Mouse (Mus musculus) left cerebral cortex, postnatal 25 days (tissue): Measurements from ENCODE around the gene Acsm2. TPM values are rescaled to one million over a fixed set of nuclear protein-coding genes. Genes with fewer than 3 reads are reported as not detected.
A peak's percentile ranks its signal among the peaks of the same experiment; 100 is the strongest.

ENCODE experiments used
- DNase-seq, 2 experiments: peaks; one replicate each; pipeline ENCODE4 v3.0.0; 2022; ENCODE audit warnings: low spot score in 2 of 2, mixed read lengths in 1 of 2
- intact Hi-C: fragments of 180-260 bp; cut with DNase I; formaldehyde crosslinking; loops from one replicate; pipeline ENCODE4 v1.15.1; 2025
- total RNA-seq, 2 experiments: library from RNA; stranded (reverse); gene quantifications; 2 replicates each; pipeline ENCODE4 v1.2.3; 2021

Acsm2 gene
- not detected for total RNA-seq

DNA sequence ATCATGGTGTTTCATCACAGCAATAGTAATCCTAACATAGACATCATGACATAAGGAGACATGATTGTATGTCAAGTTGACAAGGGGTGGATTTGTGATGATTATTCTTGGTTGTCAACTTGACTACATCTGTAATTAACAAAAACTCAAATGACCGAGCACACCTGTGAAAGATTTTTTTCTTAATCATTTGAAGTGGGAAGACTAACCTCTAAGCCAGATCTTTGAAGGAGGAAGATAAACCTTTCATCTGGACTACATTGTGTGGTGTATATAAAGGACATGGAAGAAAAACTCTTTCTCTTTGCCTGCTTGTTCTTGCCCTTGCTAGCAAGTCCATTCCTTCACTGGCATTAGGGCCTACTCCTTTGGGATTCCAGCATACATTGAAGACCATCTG is at the start of gene Acsm2:
Gene Acsm2 (plus strand): TSS at position 301 of the 400 bp plus-strand sequence.
- intact Hi-C loops: no loop called here

DNA sequence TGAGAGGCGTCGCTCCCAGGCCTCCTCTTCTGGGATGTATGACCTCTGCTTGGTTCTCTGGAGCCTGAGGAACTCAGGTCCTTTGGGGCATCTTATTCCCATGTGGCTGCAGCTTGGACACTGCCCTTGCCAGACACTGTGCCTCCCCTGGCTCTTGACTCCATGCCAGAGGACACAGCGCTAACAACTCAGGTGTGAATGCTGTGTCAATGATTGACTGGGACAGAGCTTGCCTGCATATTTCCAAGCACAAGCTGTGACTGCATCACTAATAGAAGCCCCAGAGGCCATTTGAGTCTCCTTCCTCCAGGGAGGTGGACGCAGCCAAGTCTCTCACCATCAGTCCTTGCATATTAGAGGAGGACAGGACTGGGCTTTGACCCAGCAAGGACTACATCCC is 43.0 kb upstream of the Acsm2 start:
- intact Hi-C loops: loop anchor here (5.0 to 10.0 kb wide), 2 partner anchors 69 to 746 kb away; no protein-coding TSS in a partner anchor
- no peak for DNase-seq

More for the DNA sequence above, at the start of gene Acsm2:
- no peak for DNase-seq

DNA sequence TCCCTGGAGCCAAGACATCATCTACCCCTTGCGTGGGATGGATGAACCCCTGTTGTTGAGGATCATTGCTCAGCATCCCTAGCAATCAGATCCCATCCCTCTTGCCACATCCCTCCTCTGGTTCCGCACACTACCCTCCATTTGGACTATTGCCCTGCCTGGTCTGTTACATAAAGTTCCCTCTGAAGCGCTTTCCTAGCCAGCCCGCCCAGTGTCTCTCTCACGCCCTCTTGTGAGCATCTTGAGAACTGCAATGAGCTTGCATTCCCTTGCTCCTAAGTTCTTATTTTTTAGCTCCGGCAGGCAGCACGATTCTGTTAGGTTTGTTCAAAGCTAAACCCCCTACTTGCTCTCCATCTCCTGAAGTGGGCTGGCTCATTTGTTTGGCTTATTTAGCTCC is 41.1 kb upstream of the Acsm2 start:
- intact Hi-C loops: loop anchor here (5.0 to 10.0 kb wide), 2 partner anchors 71 to 748 kb away; no protein-coding TSS in a partner anchor
- DNase-seq: peak; percentile 37 to 61

DNA sequence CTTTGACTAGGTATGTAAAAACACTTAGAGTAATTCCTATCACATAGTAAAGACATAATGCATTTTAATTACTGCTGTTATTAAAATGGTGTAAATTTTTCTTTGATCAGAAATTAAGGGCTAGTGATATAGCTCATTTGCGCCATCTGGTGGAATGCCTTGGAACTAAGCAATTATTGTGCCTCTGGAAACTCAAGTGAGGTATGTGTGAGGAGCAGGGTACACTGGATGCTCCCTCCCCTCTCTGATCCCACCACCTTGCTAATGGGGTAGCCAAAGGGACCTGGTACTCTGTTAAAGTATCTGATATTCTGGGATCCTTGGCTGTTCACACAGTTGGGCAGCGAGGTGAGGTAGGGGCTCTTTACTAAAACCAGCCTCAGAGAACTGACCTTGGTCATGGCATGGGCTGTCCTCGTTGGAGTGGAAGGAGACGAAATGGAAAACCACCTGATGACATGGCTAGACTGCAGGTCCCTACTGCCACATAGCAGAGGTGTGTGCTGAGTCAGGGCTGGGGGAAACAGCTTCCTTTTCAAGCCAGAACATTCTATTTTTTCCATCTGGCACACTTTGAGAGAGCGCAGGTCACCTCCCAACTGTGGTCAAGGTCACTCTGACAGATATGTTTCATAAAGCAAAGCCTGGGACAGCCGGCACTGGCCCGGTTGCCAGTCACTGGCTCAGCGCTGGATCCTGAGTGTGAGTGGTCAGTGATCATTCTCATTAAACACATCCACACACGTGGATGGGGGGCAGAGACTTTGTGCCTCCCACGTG is 38.5 kb upstream of the Acsm2 start:
- DNase-seq: peak; percentile 28 to 53
- intact Hi-C loops: loop anchor here (1.0 to 10.0 kb wide), 6 partner anchors 63 to 812 kb away; partner anchors contain the start of gene Abca15

DNA sequence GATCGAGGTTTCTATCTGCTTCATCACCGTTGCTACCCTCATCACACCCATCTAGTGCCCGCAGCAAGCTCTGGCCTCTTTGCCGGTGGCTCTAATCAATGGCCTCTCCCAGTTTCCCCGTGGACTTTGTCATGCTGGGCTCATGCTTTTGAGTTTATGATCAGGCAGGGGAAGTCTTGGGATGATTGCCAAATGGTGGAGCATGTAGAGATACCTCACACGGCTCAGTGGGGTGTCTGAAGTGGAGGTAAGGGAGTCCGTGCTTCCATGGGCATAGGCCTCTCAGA is 37.9 kb upstream of the Acsm2 start:
- no peak for DNase-seq
- intact Hi-C loops: loop anchor here (5.0 to 10.0 kb wide), 5 partner anchors 64 to 811 kb away; partner anchors contain the start of gene Abca15

DNA sequence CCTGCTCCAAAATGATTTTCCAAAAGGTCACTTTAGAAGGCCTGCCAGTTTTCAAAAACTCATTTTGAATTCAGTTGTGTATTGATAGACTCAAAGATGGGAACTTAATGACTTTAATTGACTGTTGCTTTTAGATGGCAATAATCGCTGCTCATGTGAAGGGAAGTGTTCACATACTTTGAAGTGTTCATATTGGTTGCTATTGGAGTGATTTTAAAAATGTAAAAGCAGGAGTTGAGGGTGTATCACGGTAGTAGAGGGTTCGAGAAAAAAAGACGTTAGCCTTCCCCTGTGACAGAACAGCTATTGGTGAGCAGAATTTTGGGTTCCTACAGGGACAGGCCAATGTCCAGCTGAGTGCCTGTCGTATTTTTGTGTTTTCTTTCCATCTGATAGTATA is 35.0 kb upstream of the Acsm2 start, which contains the start of gene Acsm5:
Gene Acsm5 (plus strand): TSS at position 301 of the 400 bp plus-strand sequence.
- intact Hi-C loops: loop anchor here (5.0 to 10.0 kb wide), 5 partner anchors 67 to 808 kb away; partner anchors contain the start of gene Abca15
- no peak for DNase-seq

DNA sequence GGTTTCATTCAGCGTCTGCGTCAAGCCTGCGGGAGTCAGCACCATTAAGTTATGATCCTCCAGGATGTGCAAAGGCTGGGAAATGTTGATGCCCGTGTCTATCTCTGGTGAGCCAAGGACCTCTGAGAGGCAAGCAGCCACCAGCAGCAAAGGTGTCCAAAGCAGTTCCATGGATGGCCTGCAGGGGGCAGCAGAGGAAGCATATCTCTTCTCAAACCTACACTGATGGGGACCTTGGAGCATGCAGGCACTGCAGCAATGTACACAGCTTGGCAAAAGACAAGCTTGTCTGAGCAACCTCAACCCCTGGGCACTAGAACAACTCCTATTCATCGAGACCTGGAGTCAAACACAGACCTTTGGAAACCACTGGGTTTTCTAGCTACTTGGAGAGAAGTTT is 34.5 kb upstream of the Acsm2 start:
- intact Hi-C loops: loop anchor here (5.0 to 10.0 kb wide), 5 partner anchors 67 to 808 kb away; partner anchors contain the start of gene Abca15
- peak; percentile 80 to 87 for DNase-seq

DNA sequence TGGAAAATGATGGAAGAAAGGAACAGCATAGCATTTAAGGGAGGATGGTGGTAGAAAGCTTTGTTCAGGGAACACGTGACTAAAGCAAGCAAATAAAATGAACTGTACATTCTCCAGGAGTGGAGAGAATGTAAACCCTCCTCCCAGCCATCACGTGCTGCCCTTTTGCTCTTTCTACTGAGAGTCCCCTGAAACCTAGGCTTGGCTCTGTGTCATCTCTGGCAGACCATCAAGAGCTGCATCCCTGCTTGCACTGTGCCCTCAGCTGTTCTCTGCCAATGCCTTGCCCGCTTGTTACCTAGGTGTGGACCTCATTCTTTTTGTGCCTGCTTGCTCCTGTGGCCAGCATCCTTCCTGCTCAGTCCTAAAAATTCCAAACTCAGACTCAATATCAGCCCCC is 32.3 kb upstream of the Acsm2 start:
- intact Hi-C loops: no loop called here
- no peak for DNase-seq

DNA sequence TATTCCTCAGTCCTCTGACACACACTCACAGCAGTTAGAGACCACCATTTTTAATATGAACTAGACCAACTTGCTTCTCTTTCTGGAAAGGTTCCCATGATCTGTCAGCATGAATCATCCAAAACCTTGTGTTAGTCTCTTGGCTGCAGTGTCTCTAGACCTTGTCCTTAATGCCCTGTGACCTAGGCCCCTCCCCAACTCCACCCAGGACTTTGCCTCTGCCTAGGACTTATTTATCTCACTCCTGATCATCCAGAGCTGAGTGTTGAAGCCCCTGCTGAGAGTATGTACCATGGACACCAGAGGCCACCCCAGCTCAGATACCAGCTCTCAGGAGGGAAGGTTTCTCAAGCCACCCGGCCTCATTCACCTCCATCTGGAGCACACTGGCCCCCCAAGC is 31.8 kb upstream of the Acsm2 start:
- intact Hi-C loops: no loop called here

DNA sequence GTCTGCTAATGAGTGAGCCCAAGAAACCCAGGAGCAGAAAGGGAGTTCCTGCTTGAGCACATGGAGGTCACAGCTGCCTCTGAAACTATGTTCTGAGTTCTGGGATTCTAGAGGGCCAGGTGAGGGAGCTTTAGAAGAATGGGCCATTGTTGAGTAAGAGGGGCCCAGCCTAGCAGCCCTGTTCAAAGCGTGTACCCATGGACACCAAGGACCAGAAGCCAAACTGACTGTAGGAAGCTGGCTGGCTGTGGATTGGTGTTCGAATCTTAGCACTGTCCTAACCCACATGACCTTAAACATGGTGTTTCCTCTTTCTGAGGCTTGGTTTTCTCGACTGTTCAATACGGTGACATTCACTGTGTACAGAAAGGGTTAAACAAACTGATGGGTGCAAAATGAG is 30.8 kb upstream of the Acsm2 start, which contains the start of gene Pdilt:
Gene Pdilt (minus strand): TSS at position 101 of the 400 bp plus-strand sequence.
- no peak for DNase-seq
- intact Hi-C loops: no loop called here

More for the DNA sequence above, 31.8 kb upstream of the Acsm2 start:
- DNase-seq: no peak

DNA sequence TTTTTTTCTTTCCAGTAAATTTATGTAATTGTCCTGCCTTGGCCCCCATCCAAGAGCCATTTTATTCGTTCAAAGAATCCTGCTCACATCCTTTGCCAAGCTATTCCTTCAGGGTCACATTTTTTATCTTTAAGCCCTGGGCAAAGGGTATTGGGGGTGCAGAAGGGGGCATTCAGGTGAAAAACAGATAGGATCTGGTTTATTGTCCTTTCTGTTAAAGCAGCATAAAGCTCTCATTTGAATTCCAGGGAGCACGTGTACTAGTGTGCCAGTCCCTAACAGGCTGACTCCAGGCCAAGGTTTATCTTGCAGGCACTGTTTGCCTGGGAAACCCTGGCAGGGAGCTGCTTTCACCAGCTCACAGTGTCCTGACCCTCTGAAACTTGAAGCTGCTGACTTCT is 28.3 kb upstream of the Acsm2 start:
- DNase-seq: peak in 1 of 2 experiments; percentile 4
- intact Hi-C loops: no loop called here

DNA sequence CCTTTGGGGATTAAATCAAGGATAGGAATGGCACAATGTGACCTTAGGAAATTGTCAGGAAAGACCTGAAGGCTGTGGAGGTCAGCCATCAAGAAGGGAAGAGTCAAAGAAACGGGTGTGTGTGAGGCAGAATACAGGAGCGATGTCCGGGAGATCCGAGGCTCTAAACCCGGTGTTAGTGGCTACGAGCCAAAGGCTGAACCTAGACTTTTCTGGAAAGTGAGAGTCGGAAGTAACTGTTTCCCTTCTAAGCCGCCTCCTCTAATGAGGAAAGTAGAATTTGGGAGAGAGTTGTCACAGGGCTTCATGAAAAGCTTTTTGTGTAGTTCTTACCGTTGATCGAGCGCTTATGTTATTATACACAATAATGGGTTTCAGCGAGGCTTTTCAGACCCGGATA is 27.7 kb upstream of the Acsm2 start:
- intact Hi-C loops: no loop called here
- no peak for DNase-seq

DNA sequence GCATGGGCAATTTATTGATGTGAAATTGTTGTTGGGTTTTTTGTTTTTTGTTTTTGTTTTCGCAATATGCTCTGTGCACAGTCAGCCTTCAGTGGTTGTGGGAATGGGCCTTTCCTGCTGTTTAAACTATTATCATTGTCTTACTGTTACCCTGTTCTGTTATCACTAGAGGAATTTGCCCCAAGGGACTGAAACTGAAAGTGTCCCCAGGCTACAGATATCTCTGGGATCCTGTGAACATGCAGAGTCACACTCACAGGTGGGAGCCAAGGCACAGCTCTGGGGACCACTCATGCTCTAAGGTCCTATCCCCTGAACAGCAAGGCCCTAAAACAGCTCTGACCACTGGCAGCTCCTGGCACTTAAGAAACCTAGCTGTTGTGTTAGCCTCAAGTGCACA is 27.0 kb upstream of the Acsm2 start:
- intact Hi-C loops: no loop called here
- no peak for DNase-seq

DNA sequence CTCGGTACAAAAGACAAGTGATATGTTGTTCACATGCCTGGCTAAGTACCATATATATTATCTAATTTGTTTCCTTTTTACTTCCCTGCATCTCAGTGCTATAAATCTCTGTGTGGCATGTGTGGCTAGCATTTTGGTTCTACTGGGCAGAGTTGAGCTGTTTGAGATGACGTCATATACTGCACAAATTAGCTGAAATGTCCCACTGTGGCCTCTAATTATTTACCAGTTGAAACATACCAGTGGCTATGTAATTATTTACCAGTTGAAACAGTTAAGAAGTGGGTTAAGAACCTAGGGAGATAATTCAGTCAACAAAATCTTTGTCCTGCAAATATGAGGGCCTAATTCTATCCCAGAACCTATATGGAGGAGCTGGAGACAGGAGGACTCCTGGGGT is 26.6 kb upstream of the Acsm2 start:
- no peak for DNase-seq
- intact Hi-C loops: no loop called here

DNA sequence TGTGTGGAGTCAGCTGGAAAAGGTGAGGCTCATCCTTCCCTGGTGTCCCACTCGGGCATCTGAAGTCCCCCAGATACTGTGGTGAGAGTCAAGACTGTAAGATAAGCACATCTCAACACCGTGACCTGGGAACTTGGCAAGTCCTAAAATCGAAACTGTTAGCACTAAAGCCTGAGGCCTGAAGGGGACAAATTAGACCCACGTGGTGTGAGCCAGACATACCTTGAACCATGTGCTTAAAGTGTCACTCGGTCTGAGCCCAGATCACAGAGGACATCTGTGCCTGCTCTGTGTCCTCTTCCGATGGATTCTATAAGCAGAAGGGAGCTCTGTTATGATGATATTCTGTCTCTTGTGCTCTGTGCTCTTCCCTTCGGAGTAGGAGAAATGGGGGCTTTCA is 25.5 kb upstream of the Acsm2 start:
- intact Hi-C loops: no loop called here

DNA sequence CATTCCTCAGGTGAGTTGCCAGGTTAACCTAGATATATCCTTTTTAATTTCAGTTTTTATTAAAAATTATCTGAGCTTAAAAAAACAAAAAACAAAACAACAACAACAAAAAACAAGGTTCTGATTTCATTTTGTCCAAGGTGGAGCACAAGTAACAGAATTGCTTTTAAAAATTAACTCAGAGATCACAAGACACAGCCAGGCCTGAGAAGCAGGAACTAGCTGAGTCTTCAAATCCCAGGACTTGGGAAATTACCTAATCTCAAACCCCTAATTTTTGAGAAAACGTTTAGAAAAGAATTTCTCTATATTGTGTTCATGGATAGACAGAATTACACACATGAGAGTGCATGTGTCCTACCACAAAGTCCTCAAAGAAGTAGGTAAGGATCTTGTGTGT is 21.2 kb upstream of the Acsm2 start:
- no peak for DNase-seq
- intact Hi-C loops: no loop called here

More for the DNA sequence above, 25.5 kb upstream of the Acsm2 start:
- DNase-seq: no peak

DNA sequence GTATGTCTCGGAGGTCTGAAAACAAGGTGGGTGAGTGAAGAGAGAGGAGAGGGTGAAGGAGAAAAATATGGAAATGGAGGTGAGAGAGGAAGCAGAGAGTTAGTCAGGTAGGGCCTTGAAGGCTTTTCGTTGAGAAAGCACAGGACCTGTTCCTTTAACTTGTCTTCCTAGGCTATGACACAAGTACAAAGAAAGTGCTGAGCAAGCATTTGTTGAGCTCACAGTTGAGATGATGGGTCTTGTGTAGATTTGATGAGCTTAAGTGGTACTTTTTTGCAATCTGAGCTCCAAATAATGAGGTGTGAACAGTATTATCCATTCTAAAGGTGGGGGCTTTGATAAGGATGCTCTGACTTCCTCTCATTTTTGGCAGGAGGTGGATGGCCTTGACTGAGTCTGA is 19.8 kb upstream of the Acsm2 start:
- DNase-seq: no peak
- intact Hi-C loops: no loop called here

DNA sequence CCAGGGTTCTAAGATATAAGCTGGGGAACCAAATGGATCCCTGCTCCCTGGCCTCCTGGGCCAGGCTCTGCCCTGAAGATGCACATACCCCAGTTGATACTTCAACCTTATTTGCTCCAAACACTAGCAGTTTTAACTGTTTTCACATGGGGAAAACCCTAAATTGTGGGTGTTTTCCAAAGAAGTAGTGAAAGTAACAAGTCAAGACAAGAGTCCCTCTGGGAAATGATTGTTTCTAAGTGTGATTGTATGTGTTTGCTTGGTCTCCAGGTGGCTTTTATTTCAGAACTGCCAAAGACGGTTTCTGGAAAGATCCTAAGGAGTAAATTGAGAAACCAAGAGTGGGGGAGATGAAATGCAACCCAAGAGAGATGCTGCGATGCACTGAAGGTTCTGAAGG is 11.7 kb upstream of the Acsm2 start:
- intact Hi-C loops: no loop called here
- no peak for DNase-seq

DNA sequence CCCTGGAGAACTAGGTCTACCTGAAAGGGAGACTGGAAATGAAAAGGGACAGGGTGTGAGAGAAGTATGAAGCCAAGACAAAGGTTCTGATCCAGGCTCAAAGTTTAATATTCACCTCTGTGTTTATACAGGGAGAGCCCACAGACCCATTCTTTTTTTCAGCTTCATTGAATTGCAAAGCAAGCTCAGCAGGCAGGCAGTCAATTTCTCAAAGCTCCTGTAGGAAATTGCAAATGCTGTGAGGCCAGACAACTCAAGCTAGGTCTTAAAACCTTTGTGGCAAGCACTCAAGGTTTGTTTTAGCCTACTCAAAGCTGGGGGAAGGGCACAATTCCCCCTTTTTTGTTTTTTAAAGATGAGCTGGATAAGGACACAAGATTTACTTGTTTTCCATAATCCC is 8.6 kb upstream of the Acsm2 start:
- intact Hi-C loops: no loop called here
- DNase-seq: no peak

DNA sequence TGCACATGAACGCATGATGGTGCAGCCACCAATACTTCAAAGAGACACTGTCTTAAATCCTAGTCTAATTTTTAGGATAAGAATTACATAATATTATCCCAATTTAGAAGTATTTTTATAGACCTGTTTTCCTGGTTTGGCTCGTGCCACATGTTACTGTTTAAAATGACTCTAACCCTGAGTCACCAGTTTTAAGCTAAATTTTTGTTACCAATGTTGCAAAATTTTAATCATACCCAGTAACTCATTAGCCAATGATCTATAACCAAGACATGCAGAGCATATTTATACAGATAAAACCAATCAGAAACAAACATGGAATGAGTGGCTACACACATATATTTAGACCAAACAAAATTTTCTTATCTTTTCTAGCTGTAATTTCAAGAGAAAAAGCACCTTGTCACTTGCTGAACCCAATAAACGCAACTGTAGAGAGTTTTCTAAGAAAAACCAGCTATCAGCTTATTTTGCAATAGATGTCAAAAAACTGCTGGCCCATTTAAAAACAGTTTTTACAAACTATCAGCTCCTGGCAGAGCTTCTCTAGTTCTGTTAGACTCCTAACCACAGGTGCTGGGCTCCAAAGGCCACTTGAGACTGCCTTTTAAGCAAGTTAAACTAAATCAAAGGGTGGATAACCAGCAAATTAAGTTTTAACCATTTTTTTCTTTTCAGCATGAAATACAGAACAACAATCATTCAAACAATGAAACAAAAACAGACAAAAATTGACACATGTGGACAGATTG is 3.5 kb upstream of the Acsm2 start:
- no peak for DNase-seq
- intact Hi-C loops: no loop called here
